Mouse (Mus musculus): ENCODE data around the gene Rab42. TPM values are rescaled to one million over a fixed set of nuclear protein-coding genes. Genes with fewer than 3 reads are reported as not detected.

Gene Rab42
- total RNA-seq (2021) = under 1 TPM in 1 of 2 experiments, not detected in 1; 0.94 TPM
- long read RNA-seq, experiment 1, partial matches to known transcripts = 0 of 2 reads
- long read RNA-seq, experiment 1, other reads (novel, unspliced or antisense) = 1 of 2 reads
- long read RNA-seq, experiment 2, partial matches to known transcripts = 0 of 2 reads
- long read RNA-seq, experiment 2, other reads (novel, unspliced or antisense) = 0 of 2 reads

DNA sequence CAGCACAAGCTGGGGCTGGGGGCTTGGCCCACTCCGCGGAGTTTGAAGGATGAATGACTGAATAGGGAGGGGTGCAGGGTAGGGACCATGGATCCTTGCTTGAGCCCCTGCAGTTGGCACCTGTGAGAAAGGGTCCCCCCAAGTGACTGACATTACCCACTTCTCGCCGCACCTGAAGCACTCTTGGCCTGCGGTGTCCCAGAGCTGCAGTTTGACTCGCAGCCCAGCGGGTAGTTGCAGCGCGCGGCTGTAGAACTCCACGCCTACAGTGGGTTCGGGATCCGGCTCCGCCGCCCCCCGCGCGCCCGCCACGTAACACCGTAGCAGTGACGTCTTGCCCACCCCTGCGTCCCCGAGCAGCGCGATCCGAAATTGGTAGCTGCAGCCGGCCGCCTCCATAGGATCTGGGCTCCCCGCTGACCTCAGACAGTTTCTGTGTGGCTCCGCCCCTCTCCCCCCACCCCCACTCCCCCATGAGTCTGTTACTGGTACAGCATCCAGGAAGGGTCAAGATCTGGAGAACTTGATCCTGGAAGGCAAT lies at the start of gene Rab42:
Gene Rab42 (minus strand): TSS at position 447 of the 541 bp plus-strand sequence.
- intact Hi-C loops (cut with DNase I; ENCODE audit: low total_unique reads) = no loop called here
- DNase-seq = peak; percentile 54

DNA sequence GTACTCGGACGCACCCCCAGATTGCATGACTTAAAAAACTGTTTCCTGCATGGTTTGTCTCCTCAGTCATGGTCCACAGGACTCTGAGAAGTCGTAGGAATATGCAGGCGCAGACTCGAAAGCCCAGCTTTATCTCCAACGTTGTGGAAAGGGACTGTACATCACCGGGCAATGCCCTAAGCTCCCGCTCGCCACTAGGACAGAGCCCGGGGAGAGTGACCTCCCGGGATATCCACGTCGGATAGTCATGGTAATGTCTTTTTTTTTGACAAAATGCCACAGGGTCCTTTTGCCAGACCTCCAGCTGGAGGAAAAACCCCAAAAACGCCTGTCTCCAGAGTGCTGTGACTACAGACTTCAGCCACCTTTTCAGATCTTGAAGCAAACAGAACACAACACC lies 49.6 kb upstream of the Rab42 start:
- intact Hi-C loops (cut with DNase I; ENCODE audit: low total_unique reads) = no loop called here
- no peak for DNase-seq

DNA sequence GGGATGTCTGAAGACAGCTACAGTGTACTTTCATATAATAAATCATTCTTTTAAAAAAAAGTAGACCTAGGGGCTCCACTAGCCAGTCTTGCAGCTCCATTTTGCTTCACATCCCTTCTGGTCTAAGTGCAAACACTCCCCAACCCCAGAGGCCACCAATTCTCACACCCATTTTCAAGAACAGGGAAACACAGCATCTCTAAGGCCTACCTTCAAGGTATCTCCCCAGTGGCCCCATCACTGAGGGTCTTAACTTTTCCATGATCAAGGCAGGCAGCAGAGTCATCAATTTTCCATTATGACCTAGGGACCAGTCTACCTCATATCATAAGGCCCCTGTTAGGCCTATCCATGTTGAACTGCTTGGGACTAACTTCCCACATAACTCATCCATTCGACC lies 48.2 kb upstream of the Rab42 start:
- intact Hi-C loops (cut with DNase I; ENCODE audit: low total_unique reads) = no loop called here
- DNase-seq = no peak

DNA sequence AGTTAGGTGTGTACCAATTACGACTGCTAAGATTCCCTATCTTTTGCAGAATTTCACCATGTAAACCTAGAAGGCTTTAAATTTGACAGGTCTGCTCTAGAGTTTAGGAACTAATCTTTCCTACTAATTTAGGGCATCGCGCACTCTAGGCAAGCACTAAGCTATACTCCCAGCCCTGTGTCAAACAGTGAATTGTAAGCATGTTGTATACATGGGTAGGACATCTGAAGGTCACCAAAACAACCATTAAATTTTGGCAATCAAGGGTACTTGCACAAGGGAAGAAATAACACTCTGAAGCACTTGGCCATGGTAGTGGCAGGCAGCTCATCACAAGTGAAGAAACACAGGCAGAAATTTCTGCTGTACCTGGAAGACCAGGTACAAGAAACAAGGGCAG lies 47.7 kb upstream of the Rab42 start:
- no peak for DNase-seq
- intact Hi-C loops (cut with DNase I; ENCODE audit: low total_unique reads) = no loop called here

DNA sequence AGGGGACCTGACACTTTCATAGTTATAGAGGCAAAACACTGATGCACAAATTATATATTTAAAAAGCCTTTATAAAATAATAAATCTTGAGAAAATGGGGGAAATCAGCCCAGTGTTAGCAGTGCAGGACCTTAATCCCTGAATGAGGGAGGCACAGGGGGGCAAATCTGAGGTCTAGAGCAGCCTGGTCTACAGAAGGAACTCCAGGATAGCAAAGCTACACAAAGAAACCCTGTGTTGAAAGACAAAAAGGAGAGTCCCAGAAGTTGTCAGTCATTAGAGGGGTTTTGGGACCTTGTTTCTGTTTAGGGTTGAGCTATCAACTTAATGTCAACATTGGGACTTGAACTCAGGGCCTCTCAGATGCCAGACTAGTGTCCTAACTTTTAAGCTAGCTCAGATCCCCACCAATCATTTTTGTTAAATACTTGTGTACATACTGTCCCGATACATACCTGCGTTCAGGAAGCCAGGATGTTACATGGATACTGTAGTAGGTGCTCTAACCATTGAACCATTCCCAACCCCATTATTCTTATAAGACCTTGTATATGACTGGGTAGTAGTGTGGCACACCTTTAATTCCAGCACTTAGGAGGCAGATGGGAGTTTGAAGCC lies 47.0 kb upstream of the Rab42 start:
- no peak for DNase-seq
- intact Hi-C loops (cut with DNase I; ENCODE audit: low total_unique reads) = no loop called here

DNA sequence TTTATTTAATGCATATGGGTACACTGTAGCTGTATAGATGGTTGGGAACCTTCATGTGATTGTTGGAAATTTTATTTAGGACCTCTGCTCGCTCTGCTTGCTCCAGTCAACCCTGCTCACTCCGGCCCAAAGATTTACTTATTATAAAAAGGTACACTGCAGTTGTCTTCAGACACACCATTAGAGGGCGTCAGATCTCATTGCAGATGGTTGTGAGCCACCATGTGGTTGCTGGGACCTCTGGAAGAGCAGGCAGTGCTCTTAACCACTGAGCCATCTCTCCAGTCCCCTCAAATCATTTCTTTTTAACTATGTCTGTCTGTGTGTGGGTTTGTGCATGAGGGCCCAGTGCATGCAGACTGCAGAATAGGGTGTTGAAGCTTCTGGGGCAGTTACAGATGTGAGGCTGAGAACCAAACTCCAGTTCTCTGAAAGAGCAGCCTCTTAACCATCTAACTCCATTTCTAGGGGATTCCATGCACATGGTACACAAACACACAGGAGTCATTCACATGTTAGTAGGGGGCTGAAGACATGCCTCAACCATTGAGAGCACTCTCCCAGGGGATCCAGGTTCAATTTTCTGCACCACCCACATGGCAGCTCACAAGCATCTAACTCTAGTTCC lies 46.4 kb upstream of the Rab42 start:
- no peak for DNase-seq
- intact Hi-C loops (cut with DNase I; ENCODE audit: low total_unique reads) = loop anchor here (5.0 to 10.0 kb wide), 2 partner anchors 57 to 255 kb away; no protein-coding TSS in a partner anchor

DNA sequence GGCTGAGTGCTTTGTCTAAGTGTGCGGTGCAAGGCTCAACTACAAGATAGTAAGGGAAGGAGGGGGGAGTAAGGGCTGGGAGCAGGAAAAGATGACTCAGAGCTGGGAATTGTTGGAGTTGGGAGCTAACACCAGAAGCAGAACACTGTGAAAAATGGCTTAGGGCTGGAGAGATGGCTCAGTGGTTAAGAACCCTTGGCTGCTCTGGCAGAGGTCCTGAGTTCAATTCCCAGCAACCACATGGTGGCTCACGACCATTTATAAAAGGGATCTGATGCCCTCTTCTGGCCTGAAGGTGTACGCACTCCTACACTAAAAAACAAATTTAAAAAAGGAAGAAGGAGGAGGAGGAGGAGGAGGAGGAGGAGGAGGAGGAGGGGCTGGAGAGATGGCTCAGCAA lies 43.5 kb upstream of the Rab42 start:
- no peak for DNase-seq
- intact Hi-C loops (cut with DNase I; ENCODE audit: low total_unique reads) = loop anchor here (5.0 to 10.0 kb wide), 2 partner anchors 54 to 252 kb away; no protein-coding TSS in a partner anchor

DNA sequence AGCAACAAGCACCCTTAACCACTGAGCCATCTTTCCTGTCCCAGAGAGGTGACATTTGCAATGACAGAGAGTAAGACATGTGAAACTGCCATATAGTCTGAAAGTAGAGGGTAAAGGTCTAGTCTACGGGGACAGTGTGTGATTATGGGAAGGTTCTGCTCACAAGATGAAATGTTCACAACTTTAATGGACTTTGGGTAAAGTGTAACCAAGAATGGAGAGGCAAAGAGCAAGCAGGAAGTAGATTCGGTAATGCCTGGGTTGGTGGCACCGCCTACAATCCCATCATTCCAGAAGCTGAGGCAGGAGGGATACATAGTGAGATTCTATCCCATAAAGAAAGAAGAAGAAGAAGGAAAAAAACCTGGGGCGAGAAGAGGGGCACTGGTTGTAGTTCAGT lies 43.1 kb upstream of the Rab42 start:
- no peak for DNase-seq
- intact Hi-C loops (cut with DNase I; ENCODE audit: low total_unique reads) = loop anchor here (5.0 to 10.0 kb wide), 2 partner anchors 54 to 251 kb away; no protein-coding TSS in a partner anchor

DNA sequence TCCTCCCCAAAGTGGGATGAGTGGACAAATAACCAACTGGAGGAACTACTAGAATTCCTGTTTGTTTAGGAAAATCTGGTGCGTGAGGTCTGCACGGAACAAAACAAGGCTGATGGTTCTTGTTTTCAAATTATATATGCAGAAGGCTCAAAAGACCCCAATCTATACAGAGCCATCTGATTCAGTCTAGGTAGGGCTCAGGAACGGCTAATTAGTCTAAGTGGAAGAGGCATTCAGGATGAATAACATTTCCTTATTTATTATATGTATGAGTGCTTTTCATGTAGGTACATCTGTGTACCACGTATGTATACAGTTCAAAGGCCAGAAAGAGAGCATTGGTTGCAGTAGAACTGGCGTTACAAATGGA lies 42.6 kb upstream of the Rab42 start:
- intact Hi-C loops (cut with DNase I; ENCODE audit: low total_unique reads) = loop anchor here (5.0 to 10.0 kb wide), 2 partner anchors 54 to 251 kb away; no protein-coding TSS in a partner anchor
- DNase-seq = no peak

DNA sequence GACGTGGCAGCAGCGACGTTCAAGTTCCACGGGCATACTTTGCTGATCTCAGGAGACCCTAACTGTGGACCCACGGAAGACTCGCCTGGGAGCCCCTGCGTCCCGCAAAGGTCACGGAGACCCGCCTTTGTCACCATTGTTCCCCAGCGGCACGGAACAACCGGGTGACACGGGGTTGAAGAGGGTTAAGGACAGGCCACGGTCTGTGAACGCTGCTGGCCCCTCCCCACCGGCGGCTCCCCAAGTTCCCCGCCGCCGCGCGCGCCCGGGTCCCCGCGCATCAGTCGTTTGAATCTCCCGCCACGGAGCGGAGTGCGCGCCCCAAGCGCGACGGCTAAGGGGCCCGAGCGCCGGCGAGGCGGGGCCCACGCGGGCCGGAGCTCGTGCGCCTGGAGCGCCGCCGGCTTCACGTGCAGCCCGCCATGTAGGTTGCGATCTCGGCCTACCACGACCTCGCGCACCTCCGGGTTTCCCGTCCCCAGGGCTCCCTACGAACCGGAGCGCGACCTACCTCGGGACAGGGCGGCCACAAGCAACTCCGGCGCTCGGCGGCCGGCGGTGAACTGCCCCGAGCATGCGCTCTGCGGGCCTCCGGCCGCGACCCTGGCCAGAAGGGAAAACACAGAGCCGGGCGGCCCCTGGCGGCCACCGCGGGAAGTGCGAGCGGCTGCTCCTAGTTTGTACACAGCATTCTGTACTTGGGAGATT lies 42.1 kb upstream of the Rab42 start:
- intact Hi-C loops (cut with DNase I; ENCODE audit: low total_unique reads) = loop anchor here (5.0 to 10.0 kb wide), 2 partner anchors 53 to 250 kb away; no protein-coding TSS in a partner anchor
- DNase-seq = peak; percentile 94

DNA sequence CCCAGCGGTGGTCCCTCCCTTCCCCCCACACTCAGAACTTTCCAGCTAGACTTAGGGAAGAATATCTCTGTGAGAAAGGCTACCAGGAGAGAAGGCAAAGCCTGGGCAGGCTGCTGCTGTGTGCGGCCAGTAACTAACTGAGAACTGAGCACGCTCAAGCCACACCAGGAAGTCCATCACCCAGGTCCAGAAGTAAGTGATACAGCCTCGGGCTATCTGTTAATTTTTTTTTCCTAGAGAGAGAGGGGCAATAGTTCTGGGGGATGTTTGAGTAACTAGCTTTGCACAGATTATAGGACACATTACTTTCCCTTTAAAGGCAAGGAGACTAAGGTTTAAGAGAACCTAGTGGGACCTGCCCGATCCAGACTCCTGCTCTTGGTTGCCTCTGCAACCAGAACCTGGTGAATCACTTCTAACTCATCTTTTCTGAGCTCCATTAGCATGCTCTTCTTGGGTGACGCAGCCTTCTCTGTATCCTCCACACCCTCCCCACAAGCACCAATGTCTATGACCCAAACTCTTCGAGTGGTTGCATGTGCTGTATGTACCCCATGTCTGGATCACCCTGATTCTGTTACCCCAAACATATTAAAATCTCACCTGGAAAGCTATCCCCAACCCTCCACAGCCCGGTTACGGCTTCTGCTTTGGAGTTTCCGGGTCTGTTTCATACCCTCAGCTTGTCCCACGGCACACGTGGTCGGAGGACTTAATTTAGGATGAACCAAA lies 41.4 kb upstream of the Rab42 start:
- intact Hi-C loops (cut with DNase I; ENCODE audit: low total_unique reads) = loop anchor here (5.0 to 10.0 kb wide), 2 partner anchors 52 to 250 kb away; no protein-coding TSS in a partner anchor

DNA sequence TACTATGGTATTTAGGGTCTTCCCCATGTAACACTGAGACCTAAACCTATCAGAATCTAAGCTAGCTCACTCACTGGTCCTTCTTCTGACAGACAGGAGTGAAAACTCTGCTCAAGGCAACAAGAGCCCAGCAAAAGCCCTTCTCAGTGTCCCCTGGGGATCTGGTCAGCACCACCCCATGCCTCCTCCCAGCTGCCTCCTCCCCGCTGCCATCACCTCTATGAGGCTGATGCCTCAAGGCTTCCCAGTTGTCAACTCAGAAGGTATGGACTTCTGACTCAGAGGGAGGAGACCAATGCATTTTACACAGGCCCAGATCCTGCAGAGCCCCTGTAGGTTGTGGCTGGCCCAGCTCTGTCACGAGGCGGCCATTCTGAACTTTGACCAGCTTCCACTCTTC lies 38.3 kb upstream of the Rab42 start:
- intact Hi-C loops (cut with DNase I; ENCODE audit: low total_unique reads) = loop anchor here (10.0 kb wide), 1 partner anchor 247 kb away; no protein-coding TSS in a partner anchor
- DNase-seq = no peak

More for the DNA sequence above, 41.4 kb upstream of the Rab42 start:
- DNase-seq = no peak

DNA sequence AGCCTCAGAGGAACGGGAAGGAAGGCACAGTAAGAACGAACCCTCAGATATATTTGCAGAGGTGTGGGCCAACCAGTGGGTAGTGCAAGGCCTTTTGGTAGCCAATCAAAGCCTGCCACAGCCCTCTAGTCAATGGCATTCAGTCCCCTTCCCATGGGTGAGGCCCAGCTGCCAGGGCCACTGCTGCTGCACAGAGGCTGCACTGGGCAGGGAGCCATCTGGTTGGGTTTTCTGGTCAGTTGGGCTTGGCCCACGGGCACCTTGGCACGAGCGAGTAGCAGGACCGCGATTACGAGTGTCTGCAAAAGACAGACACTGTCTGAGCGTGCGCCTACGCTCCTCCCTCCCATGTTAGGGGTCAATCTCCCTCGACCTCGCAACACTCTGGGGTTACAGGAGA lies 35.8 kb upstream of the Rab42 start:
- DNase-seq = peak; percentile 84
- intact Hi-C loops (cut with DNase I; ENCODE audit: low total_unique reads) = no loop called here

DNA sequence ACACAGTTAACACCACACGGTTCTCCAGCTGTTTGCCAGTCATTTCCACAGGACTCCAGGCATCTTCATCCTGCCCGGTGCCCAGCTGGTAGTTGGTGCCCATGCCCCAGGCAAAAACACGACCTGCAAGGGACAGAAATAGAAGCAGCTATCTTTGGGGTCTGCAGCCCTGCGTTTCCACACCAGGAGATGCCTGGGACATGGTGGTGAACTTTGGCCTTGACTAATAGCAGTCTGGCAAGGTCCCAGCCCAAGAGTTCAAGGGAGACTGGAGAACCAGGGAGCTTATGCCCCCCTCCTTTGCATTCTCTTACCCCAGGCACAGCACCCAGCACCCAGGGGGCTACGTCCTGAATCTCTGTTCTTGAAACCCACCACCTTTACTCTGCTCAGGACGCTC lies 29.7 kb upstream of the Rab42 start:
- DNase-seq = no peak
- intact Hi-C loops (cut with DNase I; ENCODE audit: low total_unique reads) = no loop called here

DNA sequence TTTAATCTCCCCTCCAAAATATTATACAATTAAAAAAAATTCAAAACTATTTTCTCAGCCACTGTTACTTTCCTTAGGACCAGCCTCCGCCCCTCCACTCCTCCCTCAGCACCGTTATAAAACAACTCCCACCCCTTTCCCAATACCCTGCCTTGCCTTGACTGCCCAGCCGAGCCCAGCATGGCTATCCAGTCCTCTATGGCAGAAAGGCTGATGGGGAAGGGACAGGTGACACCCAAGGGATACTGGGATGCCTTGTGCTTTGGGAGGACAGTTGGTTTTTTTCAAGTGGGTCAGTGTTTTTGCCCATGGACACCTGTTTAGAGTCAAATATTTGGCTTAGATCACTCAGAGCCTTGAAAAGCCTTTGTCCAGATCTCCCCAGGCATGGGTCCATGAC lies 28.8 kb upstream of the Rab42 start:
- no peak for DNase-seq
- intact Hi-C loops (cut with DNase I; ENCODE audit: low total_unique reads) = no loop called here

DNA sequence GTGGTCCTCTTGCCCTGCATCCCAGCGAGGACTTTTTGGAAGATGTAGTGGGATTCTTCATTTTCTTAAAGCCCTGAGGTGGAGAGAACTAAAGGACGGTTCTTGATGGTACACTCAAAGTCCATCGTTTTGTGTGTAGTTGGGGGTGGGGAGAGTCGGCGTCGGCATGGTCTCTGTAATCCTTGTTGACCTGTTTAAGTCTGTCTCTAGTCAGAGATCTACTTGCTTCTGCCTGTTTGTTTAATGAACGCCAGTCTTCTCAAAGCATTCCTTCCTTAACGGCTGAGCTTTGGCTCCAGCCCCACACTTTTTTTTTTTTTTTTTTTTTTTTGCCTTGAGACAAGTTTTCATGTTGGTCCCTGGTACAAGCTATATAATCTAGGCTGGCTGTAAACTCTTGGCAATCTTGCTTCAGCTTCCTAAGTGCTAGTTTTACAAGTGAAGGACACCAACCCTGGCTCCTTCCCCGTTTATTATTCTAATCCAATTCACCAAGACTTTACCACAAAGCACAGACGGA lies 26.7 kb upstream of the Rab42 start:
- intact Hi-C loops (cut with DNase I; ENCODE audit: low total_unique reads) = no loop called here
- DNase-seq = no peak

DNA sequence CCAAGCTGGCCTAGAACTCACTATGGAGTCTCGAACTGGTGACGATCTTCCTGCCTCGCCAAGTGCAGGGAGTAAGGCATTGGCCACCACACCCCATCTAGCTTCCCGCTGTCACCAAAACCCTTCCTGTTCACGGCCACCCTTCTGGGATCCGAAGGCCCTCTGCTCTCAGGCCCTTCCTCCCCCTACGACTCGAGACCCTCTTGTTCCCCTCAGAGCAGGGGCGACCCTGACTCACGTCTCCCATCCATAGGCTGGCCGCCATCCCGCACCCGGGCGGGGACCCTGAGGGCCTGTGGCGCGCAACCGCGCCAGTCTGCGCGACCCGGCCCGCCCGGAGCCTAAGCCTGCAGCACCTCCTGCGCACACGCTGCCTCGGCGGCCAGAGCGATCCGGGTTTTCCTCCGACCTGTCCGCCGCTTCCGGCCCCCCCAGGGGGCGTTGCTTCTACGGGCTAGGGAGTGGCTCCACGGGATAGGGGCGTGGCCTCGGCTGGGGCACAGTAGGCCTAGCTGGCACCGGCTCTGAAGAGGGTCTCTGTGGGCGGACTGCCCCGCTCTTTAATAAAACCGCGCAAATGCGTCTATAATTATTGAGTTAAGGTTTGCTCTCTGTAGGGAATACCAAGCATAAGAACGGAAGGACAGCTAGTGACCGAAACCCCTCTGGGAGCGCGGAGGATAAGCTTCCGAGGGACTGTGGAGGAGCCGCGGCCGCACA lies 26.1 kb upstream of the Rab42 start, which contains the start of gene Trnau1ap:
Gene Trnau1ap (minus strand): TSS at position 424 of the 720 bp plus-strand sequence.
- peak; percentile 91 for DNase-seq
- intact Hi-C loops (cut with DNase I; ENCODE audit: low total_unique reads) = no loop called here

DNA sequence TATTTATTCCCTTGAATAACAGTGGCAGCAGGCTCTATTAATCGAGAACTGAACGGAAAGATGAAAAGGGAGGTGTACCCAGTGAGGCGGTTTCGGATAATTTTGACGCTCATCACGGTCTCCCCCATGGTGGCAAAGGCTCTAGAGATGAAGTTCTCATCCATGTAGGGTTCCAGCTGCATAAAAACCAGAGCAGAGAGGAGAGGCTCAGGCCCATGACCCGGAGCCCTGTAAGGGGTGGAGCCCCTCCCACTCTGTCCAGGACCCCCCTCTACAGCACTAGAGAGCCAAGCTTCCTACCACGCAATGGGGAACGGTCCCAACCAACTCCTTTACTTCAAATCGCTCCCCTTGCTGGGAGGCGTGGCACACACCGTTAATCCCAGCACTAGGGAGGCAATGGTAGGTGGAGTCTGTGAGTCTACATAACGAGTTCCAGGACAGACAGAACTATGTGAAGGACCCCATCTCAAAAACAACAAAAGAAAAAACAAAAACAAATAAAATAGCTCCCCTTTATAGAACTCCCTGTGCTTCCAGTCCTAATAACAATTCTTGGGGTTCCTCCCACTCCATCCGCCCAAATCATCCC lies 25.3 kb upstream of the Rab42 start:
- no peak for DNase-seq
- intact Hi-C loops (cut with DNase I; ENCODE audit: low total_unique reads) = no loop called here

Data from gastrocnemius, postnatal 14 days (tissue).